Mouse (Mus musculus) CD8-positive naive resting alpha-beta T cell, adult 57 days (primary cell): ENCODE data around the gene Tmx1. TPM values are rescaled to one million over a fixed set of nuclear protein-coding genes. Genes with fewer than 3 reads are reported as not detected.

Source experiments
- total RNA-seq: library from RNA; stranded (reverse); gene quantifications from one replicate; pipeline ENCODE4 v1.2.4, GENCODE M21; 2023

The Tmx1 gene
- total RNA-seq: 43.3 TPM

DNA sequence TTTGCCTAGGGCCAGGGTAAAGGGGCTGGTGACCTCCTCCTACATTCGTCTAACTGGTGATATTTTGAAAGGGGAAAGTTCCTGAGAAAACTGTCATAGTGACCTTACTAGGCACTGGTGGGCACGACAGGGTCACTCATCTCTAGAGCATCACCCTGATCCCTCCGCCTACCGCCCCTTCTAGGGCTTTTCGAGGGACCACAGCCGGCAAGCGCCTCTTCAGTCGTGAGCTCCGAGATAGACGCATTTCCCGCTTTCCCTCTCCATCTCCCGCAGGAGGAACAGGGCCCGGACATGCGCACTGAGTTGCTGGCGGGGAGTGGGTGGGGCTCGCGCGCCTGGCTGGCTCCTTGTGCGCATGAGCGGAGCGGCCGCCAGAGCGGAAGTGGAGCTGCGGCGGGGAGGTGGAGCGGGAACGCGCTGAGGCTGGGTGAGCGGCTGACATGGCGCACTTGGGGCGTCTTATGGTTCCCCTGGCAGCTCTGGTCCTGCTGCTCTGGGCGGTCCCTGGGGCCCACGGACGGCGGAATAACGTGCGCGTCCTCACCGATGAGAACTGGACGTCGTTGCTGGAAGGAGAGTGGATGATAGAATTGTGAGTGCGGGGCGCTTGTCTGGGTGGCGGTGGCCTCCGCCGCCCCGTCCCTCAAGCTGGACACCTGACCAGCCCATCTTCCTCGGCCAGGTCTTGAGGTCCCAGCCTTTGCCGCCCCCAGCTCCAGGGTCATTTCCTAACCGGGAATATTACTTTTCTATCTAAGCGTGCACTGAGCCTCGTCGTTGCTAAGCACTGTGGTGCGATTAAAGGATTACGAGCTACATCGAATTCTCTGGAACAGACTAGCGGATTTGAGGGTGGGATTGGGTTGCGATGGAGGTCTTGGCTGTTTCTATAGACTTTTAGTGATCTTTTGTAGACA, at the start of gene Tmx1:
Gene Tmx1, plus strand, starts transcription at position 370 of the 920 bp plus-strand sequence.

Other genes starting within 250 kb of the Tmx1 start
- gene Pygl, start 221.6 kb upstream of the Tmx1 start, total RNA-seq: 2.8 TPM
- not detected for gene Trim9, start 105.5 kb upstream of the Tmx1 start, total RNA-seq